Mouse (Mus musculus): ENCODE data around the gene Cntn6.

Gene Cntn6

DNA sequence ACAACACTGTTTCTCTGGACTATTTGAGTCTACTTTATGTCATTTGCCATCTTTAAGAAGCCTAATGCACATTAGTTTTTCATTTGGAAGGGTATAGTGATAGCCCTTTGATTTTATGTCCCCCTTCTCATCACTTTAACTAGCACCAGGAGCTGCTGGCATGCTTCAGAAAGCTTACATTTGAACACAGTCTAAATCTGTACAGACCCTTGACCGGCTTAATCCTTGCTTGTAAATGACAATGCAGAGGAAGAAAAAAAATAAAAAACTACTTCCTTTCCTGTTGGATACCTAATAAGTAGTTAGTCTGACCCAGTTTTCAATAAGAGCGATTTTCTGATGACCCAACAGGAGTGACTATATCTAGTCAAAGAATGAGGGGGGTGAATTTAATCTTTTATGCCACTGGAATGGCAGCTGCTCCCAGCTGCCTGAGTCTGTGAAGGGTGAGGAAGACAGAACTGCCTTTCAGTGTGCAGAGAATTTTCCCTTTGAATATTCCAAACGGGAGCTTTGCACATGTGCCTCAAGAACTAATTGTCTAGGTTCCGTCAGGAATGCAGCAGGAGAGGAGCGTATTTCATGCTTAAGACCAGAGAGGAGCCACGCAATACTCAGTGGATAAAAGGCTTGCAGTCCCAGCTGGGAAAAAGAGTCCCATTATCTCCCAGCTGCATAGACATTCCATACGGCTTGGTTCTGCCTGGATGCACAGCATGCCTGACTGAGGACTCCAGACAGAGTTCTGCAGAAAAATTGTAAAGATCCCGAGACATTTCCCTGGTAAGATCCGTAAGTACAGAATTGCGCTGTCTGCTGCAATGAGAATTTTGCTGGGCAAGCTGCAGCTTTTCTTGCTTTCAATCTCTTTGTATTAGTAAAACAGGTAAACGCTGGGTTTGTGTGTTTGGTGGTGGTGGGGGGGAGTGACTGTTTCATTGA lies at the start of gene Cntn6:
TSS of gene Cntn6 (plus strand) at position 301 of the 942 bp plus-strand sequence.
- DNase-seq = no peak

DNA sequence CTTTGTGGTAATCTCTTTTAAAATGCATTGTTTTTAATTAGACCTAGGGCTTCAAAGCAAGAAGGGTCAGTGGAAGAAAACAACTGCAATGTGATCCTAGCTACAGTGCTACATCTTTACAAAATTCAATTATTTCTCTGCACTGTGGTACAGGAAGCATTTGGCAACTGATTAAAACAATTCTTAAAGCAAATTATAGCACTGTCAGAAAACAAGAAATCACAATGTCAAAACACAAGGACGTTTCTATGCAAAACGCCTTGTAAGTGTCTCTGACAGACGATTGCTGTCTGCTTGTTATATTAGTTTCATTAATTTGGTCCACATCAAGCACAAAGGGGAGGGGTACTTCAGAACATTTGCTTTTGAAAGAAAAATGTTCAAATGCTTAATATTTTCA lies 48.9 kb upstream of the Cntn6 start:
- DNase-seq = no peak

DNA sequence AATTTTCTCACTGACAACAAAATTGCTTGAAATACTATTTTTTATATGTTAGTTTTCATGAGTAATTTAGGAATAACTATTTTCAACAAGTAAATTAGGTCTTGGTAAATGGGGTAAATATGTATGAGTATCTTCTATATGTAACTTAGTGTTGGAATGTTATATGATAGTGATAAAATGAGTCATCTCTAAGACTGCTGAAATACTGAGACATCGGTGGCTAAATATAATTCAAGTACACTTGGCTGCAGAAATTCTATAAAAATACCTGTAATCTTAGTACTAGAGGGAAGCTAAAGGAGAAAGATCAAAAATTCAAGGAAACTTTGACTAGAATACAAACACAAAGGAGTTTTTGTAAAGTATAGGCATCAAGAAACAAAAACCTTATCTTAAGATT lies 21.9 kb upstream of the Cntn6 start:
- DNase-seq = no peak

DNA sequence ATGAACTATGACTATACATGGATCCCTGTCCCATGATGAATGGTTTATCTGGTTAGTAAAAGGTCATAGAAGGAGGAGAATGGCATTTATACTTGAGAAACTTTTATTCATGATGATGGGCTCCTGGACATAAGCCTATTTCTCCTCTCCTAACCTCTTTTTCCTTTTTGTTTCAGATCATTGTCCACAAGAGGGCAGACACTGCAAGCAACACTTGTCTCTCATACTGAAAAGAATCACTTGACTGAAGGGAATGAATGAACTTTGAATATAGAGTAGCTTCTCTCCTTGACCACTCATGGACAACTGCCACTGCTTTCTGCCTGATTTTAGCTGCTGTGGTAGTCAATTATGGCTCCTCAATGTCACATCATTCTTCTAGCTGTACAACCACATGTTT lies 13.3 kb upstream of the Cntn6 start:
- no peak for DNase-seq

DNA sequence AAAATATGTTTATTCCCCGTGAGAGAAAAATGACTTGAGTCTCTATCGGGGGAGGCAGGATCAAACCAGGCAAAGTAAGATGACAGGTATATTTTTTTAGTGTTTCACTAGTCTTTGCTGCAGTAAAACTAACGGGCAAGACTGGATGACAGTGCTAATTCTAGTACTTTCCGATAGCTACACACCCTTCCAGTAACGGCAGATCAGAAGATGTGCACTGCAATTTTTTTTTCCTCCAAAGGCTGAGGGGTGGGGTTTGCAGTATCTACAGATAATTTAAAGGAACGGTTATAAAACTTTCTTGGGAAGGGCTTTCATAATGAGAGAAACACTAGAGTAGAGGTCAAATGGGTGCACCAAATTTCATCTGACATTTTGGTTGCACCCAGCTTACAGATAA lies 869 bp downstream of the Cntn6 start:
- no peak for DNase-seq

DNA sequence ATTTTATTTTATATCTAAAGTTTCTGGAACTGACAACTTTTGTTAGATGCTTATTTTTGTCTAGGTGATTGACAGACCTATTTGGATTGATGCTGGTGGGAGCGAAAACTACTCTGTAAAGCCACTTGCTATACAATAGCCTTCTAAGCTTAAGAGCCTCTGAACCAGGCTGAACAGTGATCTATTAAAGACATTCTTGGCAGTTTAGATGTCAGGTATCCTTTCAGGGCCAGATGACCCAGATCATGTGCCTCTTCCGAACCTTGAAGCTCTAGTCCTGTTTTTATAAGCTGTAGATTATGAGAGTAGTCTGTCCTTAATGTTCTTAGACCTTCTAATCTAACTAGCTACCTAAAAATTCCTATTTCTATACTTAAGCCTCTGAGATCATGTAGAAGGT lies 3.2 kb downstream of the Cntn6 start:
- DNase-seq = no peak

DNA sequence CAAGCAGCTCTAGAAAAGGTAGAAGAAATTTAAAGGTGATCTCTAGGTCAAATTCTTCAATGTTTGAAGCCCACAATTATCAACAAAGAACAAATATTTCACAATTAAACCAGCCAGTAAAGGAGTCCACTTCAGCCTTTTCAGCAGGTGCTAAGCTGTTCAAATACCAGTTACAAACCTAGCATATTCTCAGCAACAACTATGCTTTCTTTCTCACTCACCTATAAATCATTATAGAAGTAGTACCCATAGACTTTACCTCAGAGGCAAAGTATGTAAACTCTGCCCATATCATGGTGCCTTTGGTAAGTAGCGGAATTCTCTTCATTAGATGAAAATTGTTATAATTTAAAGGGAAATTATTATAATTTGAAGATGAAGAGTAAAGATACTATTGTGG lies 71.4 kb downstream of the Cntn6 start:
- DNase-seq = no peak

DNA sequence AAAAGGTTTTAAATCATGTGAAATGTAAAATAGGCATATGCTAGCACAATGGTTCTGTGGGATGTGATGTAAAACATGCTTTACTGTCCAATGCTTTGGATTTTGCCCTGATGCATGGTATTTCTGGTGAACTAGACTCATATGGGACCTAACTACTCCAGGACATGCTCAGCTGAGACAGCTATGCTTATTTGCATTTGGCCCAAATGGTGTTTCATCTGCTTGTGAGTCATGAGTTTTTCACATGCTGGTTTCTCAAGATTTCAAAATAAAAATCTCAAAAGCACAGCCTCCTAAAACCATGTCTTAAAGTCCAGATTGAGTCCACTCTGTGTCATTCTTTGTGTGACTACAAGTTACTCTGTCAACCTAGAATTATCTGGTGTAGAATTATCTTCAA lies 77.0 kb downstream of the Cntn6 start:
- DNase-seq = no peak

DNA sequence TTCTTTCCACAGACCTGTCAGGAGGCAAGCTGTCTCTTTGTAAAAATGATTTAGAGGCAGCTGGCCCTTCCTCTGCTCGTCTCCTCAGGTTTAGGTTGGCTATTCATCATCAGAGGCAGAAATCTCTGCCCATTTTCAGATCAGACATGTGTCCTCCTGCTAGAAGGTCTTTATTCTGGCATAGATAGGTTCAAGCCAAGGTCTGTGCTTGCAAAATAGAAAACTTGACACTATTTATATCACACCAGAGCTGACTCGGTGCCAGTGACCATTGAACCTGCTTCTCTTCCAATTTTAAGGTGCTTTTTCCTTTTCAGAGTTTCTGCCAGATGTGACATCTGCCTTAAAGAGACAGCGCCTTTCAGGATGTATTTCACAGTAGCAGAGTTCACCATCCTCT lies 95.4 kb downstream of the Cntn6 start:
- no peak for DNase-seq

DNA sequence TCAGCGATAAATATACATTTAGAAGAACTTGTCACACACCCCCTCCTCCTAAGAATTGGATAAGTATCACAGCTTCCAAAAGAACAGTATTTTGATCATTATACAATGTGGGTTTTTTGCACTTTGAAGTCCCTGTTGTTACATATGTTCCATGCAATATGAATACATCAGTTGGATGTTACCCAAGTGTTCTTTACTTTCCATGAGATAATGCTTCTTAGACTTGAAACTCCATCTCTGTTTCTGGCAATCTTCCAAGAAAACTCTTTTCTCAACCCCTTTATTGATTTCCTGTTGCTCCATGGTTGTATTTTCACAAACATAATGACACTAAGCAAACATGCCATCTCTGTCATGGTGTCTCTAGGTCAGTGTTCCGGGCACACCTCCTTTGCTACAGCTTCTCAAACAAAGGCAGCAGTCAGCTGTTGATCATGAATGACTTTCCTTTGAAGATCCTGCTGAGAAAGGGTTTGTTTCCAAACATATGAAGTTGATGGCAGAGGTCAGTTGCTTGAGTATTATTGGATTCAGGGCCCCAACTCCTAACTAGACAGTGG lies 108.3 kb downstream of the Cntn6 start:
- DNase-seq = no peak

DNA sequence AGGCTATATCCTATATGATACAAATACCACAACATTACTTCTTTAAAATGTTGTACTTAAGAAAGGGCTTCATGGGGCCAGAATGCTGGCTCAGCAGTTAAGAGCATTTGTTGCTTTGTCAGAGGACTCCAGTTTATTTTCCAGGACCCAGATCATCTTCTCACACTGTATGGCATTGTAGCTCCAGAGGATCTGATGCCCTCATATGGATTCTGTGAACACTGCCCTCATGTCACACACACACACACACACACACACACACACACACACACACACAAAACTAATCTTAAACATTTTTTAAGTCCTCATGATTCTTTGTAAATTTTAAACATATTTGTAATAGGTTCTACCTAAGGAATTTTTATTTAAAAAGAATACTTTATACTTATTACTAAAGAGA lies 110.3 kb downstream of the Cntn6 start:
- no peak for DNase-seq

DNA sequence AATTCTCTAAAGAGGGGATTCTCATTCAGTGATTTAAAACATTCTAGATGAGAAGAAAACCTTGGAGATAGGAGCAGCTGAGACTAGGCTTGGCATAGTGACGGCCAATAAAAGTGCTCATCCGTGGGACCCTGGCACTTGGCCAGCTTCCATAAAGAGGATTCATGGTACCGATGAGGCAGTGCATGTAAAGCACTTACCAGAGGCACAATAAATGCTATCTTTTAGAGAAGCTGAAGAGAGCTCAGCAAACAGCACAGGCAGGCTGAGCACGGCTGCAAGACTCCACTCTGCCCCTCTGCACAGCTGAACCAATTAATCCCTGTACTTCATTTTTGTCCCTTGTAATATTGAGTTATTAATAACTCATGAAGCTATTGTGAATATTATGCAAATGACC lies 110.8 kb downstream of the Cntn6 start:
- DNase-seq = no peak

DNA sequence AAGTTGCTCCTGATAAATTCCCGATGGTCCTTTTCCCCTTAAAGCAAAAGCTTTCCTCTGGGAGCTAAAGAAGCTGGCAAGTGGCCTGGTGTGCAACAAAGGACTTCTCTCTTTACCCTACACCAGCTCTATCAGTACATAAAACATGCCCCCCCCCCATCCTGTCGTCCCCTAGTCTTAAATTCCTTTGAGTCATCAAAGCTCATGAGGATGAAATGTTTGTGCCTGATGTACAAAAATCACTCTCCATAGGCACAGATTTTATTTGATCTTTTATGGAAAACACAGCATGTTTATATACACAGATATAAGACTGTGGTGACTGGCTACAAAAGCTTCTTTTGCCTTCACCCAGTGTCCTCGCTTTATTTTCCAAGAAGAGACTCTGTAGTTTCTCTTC lies 112.6 kb downstream of the Cntn6 start:
- no peak for DNase-seq

DNA sequence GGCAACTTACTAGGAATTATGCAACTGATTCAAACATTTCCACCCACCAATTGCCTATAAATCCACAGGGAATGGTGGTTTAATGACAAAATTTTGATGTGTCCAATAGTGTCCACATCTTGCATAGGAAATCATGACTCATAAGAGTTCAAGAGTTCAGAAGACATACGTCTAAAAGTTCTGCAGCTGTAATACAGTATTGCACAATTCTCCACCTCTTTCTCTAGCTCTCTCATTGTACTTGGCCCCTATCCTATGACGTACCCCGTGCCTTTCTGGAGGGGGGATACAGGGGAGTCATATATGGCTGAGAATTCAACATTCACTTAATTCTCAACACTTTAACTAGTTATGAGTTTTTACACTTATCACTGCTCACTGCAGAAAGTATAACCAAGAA lies 160.9 kb downstream of the Cntn6 start:
- no peak for DNase-seq

DNA sequence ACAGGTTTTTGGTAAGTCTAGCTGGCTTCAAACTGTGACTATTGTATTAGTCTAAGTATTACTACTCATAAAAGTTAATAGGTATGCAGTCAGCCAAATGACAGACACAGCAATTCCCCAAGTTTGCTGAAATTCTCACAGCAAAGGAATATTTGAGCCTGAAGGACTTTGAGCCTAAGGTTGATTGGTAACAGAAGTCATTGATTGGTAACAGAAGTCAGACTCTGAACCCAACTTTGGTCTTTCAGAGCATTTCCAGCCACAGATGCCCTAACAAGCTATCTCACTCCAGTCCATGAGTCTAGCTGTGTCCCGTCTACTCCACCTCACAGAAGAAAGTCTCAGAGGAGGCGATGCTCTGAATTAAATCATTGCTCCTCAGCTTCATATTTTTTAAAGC lies 176.1 kb downstream of the Cntn6 start:
- DNase-seq = no peak

DNA sequence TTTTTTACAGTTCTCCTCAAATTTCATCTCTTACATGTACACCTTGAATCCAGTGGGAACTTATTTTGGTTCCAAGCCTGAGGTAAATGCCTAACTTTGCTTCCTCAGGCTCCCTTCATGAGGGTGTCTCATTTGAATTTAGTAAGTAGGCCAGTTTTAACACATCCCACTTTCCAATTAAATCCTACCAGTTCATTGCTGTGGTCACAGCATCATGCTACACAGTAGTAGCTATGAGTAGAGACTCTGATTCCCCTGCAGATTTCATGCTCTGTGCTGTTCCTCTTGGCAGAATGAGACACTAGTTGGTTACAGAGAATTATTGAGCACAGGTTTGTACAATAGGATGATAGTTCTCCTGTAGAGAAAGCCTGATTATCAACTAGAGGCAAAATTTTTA lies 181.7 kb downstream of the Cntn6 start:
- no peak for DNase-seq

DNA sequence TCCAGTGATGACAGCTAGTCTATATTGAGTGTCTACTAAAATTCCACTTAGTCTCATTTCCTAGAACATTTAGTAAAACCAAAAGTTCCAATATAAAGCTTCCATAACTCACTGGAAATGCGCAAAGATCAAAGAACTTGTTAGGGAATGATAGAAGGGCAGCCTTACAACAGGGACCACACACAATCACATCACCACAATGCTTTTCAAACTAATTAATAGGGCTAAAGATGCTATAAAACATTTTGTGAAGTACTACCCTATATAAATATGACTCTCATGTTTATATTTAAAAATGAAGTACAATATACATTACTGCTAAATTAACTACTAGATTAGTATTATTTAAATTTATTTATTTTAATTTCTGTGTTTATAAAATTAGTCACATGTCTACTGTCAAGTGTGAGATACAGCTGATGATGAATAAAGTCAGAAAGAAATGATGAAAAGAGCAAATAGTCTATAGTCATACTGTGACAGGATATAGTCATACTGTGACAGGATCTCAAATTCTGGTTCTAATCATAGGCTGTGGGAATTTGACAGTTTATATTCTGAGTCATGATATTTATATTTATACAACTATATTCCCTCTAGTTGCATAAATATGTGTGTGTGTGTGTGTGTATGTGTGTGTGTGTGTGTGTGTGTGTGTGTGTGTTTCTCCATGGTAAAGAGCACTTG lies 187.4 kb downstream of the Cntn6 start:
- no peak for DNase-seq

DNA sequence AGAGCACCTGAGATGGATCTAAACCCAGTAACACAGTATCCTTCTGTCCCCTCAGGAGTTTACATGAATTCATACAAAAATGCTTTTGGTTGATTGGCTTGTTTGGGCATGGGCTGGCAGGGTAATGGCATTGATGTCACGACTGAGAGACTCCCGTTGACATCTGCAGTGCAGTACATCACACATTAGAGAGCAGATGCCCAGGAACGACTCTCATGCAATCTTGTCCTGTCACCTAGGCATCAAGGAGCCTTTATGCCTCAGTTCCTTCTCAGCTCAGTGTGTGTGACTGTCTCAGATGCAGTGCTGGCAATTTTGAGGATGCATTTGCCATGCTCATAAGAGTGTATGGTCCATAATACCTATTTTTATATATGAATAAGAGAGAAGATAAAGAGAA lies 195.4 kb downstream of the Cntn6 start:
- no peak for DNase-seq

DNA sequence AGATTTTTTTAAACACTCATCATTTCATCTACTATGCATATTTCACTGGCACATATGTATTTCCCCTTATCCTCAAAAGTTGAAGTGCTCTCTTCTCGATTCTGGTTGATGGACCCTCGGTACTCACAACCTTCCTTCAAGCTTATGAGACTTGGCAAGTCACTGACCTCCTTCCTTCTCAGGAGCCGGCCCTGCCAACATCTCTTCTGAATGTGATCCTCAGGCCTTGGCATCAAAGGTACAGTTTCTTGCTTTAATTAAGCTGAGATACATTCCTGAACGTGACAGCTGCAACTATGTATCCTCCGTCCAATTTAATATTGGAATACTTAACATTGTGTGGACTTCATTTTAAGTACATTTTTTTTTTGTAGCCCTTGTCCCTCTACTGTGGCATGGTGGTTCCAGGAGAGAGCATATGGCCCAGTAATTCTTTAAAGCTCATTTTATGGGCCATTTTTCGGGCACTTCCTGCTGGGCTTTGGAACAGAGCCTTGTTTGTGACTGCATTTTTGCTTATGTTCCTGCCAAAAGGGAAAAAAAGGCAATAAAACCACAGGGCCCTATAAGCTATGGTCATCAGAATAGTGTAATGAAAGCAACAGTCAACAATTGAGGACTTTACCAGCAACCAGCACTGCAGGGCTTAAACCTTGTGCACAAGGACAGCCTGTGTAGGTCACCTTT lies 196.0 kb downstream of the Cntn6 start:
- DNase-seq = no peak

DNA sequence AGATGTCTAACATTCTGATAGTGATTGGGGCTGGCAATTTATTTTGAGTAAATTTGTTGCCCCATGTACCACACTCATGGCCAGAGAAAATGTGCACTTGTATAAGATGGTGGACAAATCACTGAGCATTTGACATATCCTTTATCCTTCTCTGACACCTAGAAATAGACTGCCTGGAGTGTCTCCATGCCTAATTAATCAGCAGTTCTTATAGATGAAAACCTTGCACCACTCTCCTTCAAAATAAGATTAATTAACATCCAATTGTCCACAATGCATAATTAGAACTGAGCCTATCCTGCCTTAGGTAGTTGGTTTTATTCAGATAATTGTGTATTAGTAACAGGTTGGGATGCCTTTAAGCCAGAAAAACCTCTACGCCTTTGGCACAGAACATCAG lies 236.0 kb downstream of the Cntn6 start:
- no peak for DNase-seq

DNA sequence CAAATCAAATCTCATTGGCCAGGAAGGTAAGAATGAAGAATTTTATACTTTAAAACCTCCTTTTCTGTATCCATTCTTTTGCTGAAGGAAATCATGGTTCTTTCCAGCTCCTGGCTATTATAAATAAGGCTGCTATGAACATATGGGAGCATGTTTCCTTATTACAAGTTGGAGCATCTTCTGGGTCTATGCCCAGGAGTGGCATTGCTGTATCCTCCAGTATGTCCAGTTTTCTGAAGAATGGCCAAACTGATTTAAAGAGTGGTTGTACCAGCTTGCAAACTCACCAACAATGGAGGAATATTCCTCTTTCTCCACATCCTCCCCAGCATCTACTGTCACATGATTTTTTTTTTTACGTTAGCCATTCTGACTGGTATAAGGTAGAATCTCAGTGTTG lies 241.7 kb downstream of the Cntn6 start:
- no peak for DNase-seq

DNA sequence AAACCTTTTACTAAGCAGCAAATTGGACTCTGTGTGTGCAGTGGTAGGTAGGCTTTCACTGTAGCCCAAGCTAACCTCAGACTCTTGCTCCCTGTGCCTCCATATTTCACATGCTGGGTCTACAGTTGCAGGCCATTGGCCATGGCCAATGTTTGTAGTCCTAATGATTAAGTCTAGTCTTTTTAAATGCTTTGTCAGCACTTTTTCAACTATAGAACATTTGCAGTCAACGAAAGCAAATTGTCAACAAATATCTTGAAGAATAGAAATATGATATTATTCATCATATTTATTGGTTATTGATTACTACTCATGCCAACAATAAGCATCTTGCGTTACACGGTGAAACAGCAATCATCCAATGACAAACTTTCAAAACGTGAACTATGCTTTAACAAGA lies 246.4 kb downstream of the Cntn6 start:
- DNase-seq = no peak

DNA sequence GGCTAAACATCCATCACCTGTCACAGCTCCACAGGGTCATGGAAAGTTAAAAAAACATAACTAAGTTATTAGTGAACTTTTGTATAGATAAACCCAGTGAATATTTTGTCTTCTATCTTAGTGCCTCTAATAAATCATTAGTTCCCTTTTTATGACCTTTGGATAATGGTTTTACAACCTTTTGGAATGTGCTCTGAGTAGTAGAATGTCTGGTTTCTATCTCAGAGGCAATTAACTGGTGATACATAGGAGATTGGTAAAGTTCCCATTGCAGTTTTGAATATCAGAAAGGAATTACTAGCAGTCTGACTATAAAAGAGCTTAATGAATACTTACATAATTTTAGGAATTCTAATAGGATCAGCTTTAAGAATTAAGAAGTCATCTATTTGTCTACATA lies 265.5 kb downstream of the Cntn6 start:
- no peak for DNase-seq

DNA sequence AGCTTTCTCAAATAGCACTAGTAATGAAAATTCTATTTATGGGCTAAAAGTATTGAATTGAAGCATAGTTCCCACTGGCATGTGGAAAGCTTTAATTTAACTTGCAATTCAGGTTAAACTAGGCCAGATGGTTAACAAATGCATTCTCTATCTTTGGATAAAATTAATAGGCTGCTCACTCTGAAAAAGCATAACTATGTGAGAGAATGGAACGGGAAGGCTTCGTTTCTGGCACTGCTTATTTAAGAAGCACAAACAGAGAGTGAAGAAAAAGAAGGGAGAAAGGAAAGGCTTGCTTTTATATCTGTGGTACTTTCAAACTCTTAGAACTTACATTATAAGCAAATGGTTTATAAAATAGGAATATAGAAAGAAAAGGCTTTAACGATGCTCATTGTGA lies 268.6 kb downstream of the Cntn6 start:
- no peak for DNase-seq

Data from thymus, postnatal 36 days (tissue).